Comparison of ENCODE assay signal across 26 mouse cellular contexts in genomic region chr9:88220360-88220759, GRCm38 (mm10).
DNase-seq lines count a peak whose midpoint lies in the region; ATAC-seq lines count a peak whose summit lies in the region.
"Had no signal": no experiment of that assay in that cellular context is flagged by ENCODE, and none has a peak within 500 bp of the region (broad histone marks: within the 10 kb centered on the region; RNA-seq: fewer than 3 reads in every experiment).

No protein-coding gene starts in this region.

- WGBS in embryonic facial prominence, embryonic 14.5 days, result 49% methylated on average over 3 of the region's 3 CpGs
- WGBS in limb, embryonic 11.5 days, result 39% methylated on average over 3 of the region's 3 CpGs
- whole genome bisulfite sequencing in forebrain, embryonic 11.5 days, result 79% methylated on average over 3 of the region's 3 CpGs

- H3K4me3 ChIP-seq in embryonic facial prominence, embryonic 14.5 days (ENCODE audit: low read depth, low read length), result no peak overlapping the region
- H3K4me3 ChIP-seq in limb, embryonic 11.5 days (ENCODE audit: low read depth, low read length), result no peak overlapping the region
- H3K4me3 ChIP-seq in forebrain, embryonic 11.5 days (ENCODE audit: low read depth, low read length), result no peak overlapping the region
- H3K4me3 ChIP-seq: forebrain, embryonic 10.5 days; gastrocnemius, adult 2 months; heart, adult 2 months; hindbrain, embryonic 12.5 days; hindbrain, embryonic 15.5 days had no signal

- peak; percentile 61 for DNase-seq in heart, adult 11 months
- DNase-seq in heart, adult 8-10 months (ENCODE audit: low spot score), result no peak
- peak; percentile 58 for DNase-seq in embryonic facial prominence, embryonic 14.5 days (ENCODE audit: low spot score)
- DNase-seq in limb, embryonic 11.5 days (ENCODE audit: low spot score), result peak; percentile 36
- no peak for DNase-seq in forebrain, embryonic 11.5 days (ENCODE audit: low spot score)
- no peak for DNase-seq in layer of hippocampus, postnatal 14 days (ENCODE audit: low spot score in 2 of 2)
- DNase-seq: adrenal gland, adult 2 months; adrenal gland, postnatal 14 days; B cell, adult 2 months; cerebellum, adult 11 months; cerebellum, adult 2 months; cerebellum, adult 9-11 months; cerebellum, postnatal 25 days; forebrain, postnatal 0 days; gastrocnemius, adult 2 months; gastrocnemius, postnatal 14 days; heart, adult 2 months had no signal

- H3K27ac ChIP-seq in embryonic facial prominence, embryonic 14.5 days (replicated peaks; ENCODE audit: low read depth, low read length), result no peak overlapping the region
- no peak overlapping the region for H3K27ac ChIP-seq in limb, embryonic 11.5 days (replicated peaks; ENCODE audit: low read depth, low read length)
- no peak overlapping the region for H3K27ac ChIP-seq in forebrain, embryonic 11.5 days (ENCODE audit: low read depth, low read length)
- H3K27ac ChIP-seq: forebrain, embryonic 10.5 days; gastrocnemius, adult 2 months; heart, adult 2 months; hindbrain, embryonic 12.5 days; hindbrain, embryonic 15.5 days had no signal

- H3K27me3 ChIP-seq in embryonic facial prominence, embryonic 14.5 days (replicated peaks; ENCODE audit: control insufficient read depth, insufficient read depth, low read length), result no peaks in the 10 kb centered on the region
- H3K27me3 ChIP-seq in limb, embryonic 11.5 days (ENCODE audit: control insufficient read depth, insufficient read depth, low read length), result no peaks in the 10 kb centered on the region
- no peaks in the 10 kb centered on the region for H3K27me3 ChIP-seq in forebrain, embryonic 11.5 days (ENCODE audit: control insufficient read depth, insufficient read depth, low read length)
- H3K27me3 ChIP-seq: CH12.LX; hindbrain, embryonic 15.5 days; Patski had no signal

- no peaks in the 10 kb centered on the region for H3K36me3 ChIP-seq in embryonic facial prominence, embryonic 14.5 days (ENCODE audit: control insufficient read depth, insufficient read depth, low read length)
- H3K36me3 ChIP-seq in limb, embryonic 11.5 days (ENCODE audit: control insufficient read depth, insufficient read depth, low read length), result no peaks in the 10 kb centered on the region
- H3K36me3 ChIP-seq in forebrain, embryonic 11.5 days (ENCODE audit: control insufficient read depth, insufficient read depth, low read length), result no peaks in the 10 kb centered on the region
- H3K36me3 ChIP-seq: forebrain, embryonic 10.5 days; G1E; hindbrain, embryonic 12.5 days; hindbrain, embryonic 15.5 days had no signal

- no peak overlapping the region for H3K4me2 ChIP-seq in embryonic facial prominence, embryonic 14.5 days (ENCODE audit: low read depth, low read length)
- no peak overlapping the region for H3K4me2 ChIP-seq in limb, embryonic 11.5 days (ENCODE audit: low read depth, severe bottlenecking)
- H3K4me2 ChIP-seq in forebrain, embryonic 11.5 days (ENCODE audit: low read depth, low read length, severe bottlenecking), result no peak overlapping the region
- H3K4me2 ChIP-seq: heart, embryonic 11.5 days; hindbrain, embryonic 12.5 days; hindbrain, embryonic 15.5 days had no signal

- no peaks in the 10 kb centered on the region for H3K9me3 ChIP-seq in embryonic facial prominence, embryonic 14.5 days (ENCODE audit: control insufficient read depth, low read length)
- no peaks in the 10 kb centered on the region for H3K9me3 ChIP-seq in limb, embryonic 11.5 days (ENCODE audit: control insufficient read depth, low read length)
- H3K9me3 ChIP-seq in forebrain, embryonic 11.5 days (ENCODE audit: control insufficient read depth, low read length), result no peaks in the 10 kb centered on the region
- H3K9me3 ChIP-seq: forebrain, embryonic 10.5 days; G1E; hindbrain, embryonic 12.5 days; hindbrain, embryonic 15.5 days had no signal

- H3K9ac ChIP-seq in embryonic facial prominence, embryonic 14.5 days (ENCODE audit: low read depth, low read length), result no peak overlapping the region
- no peak overlapping the region for H3K9ac ChIP-seq in limb, embryonic 11.5 days (ENCODE audit: low read length)
- H3K9ac ChIP-seq in forebrain, embryonic 11.5 days (ENCODE audit: low read length), result no peak overlapping the region
- H3K9ac ChIP-seq: forebrain, postnatal 0 days; hindbrain, embryonic 12.5 days; hindbrain, embryonic 15.5 days had no signal

- H3K4me1 ChIP-seq in embryonic facial prominence, embryonic 14.5 days (ENCODE audit: control insufficient read depth, insufficient read depth, low read length), result peaks cover 5% of the 10 kb centered on the region; the same call in 1 of the 2 replicates
- peaks cover 7% of the 10 kb centered on the region; the same call in 1 of the 2 replicates for H3K4me1 ChIP-seq in limb, embryonic 11.5 days (ENCODE audit: control insufficient read depth, insufficient read depth, low read length)
- no peaks in the 10 kb centered on the region for H3K4me1 ChIP-seq in forebrain, embryonic 11.5 days (replicated peaks; ENCODE audit: control insufficient read depth, insufficient read depth, low read length)
- H3K4me1 ChIP-seq: forebrain, embryonic 10.5 days; hindbrain, embryonic 12.5 days; hindbrain, embryonic 15.5 days had no signal

- ATAC-seq in embryonic facial prominence, embryonic 14.5 days (ENCODE audit: low read depth), result no peak
- ATAC-seq in limb, embryonic 11.5 days (ENCODE audit: insufficient number of reproducible peaks, low FRiP score, low TSS enrichment, low read depth), result no peak
- no peak for ATAC-seq in forebrain, embryonic 11.5 days (replicated peaks; ENCODE audit: low FRiP score)
- ATAC-seq in granulocyte monocyte progenitor cell, adult 5-6 weeks (replicated peaks; ENCODE audit: poor library complexity, severe bottlenecking), result no peak
- ATAC-seq: forebrain, embryonic 14.5 days; forebrain, postnatal 0 days; Patski had no signal

Comparison
In these comparisons a context has a peak if more than half of its experiments do, and no peak if none do; other contexts are left out.
1. DNase-seq: peak in heart, adult 11 months (single experiment), embryonic facial prominence, embryonic 14.5 days (single experiment) and limb, embryonic 11.5 days (single experiment); none in heart, adult 8-10 months (single experiment), forebrain, embryonic 11.5 days (single experiment) and layer of hippocampus, postnatal 14 days (0 of 2).